Comparison of ENCODE assay signal across 17 mouse cellular contexts in the genomic region with DNA sequence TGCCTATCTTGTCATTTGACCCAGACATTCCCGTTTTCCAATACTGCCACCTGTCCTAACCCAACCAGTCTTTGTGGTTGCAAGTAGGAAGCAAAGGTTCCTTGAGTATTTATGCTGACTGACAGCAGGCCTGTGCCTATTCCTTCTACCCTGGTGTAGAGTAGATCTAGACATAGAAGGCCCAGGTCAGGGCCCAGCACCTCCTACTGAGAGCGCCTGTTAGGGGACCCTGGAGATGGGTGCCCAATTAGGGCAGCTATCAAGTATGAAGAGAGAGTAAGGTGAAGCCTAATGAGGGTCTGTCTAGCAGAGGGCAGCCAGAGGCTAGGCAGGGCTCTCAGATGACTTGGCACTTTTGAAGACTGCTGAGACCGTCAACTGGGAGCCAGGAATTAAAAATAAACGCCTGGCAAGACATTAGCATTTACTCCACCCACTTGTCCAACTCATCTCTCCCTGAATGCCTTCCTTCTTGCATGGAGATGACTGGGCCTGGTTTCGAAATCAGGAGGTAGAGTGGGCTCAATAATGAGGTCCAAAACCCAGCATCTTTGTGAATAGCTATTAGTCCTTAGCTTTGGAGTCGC. TPM values are rescaled to one million over a fixed set of nuclear protein-coding genes. Genes with fewer than 3 reads are reported as not detected.
A peak's percentile ranks its signal among the peaks of the same experiment; 100 is the strongest.
DNase-seq lines count a peak whose midpoint lies in the region; ATAC-seq lines count a peak whose summit lies in the region.
"Had no signal": no experiment of that assay in that cellular context is flagged by ENCODE, and none has a peak within 500 bp of the region (broad histone marks: within the 10 kb centered on the region; RNA-seq: fewer than 3 reads in every experiment).

No protein-coding gene starts in this region.

- H3K4me1 ChIP-seq in forebrain, embryonic 15.5 days, result peaks cover 58% of the 10 kb centered on the region
- peaks cover 10% of the 10 kb centered on the region; the same call in 1 of the 2 replicates for H3K4me1 ChIP-seq in forebrain, embryonic 11.5 days (replicated peaks; ENCODE audit: control insufficient read depth, insufficient read depth, low read length)
- peaks cover 56% of the 10 kb centered on the region for H3K4me1 ChIP-seq in hindbrain, embryonic 13.5 days (replicated peaks)
- peaks cover 34% of the 10 kb centered on the region for H3K4me1 ChIP-seq in hindbrain, embryonic 10.5 days (replicated peaks)
- peaks cover 42% of the 10 kb centered on the region for H3K4me1 ChIP-seq in heart, embryonic 16.5 days (ENCODE audit: control insufficient read depth, insufficient read depth, low read length)

- H3K4me3 ChIP-seq in forebrain, embryonic 15.5 days, result no peak overlapping the region
- no peak overlapping the region for H3K4me3 ChIP-seq in forebrain, embryonic 11.5 days (ENCODE audit: low read depth, low read length)
- H3K4me3 ChIP-seq in hindbrain, embryonic 13.5 days, result no peak overlapping the region
- no peak overlapping the region for H3K4me3 ChIP-seq in hindbrain, embryonic 10.5 days
- no peak overlapping the region for H3K4me3 ChIP-seq in heart, embryonic 16.5 days (ENCODE audit: low read length)
- H3K4me3 ChIP-seq: limb, embryonic 10.5 days; megakaryocyte, embryonic 14.5 days had no signal

- H3K9me3 ChIP-seq in forebrain, embryonic 15.5 days, result no peaks in the 10 kb centered on the region
- H3K9me3 ChIP-seq in forebrain, embryonic 11.5 days (ENCODE audit: control insufficient read depth, low read length), result no peaks in the 10 kb centered on the region
- H3K9me3 ChIP-seq in hindbrain, embryonic 13.5 days, result no peaks in the 10 kb centered on the region
- H3K9me3 ChIP-seq in hindbrain, embryonic 10.5 days, result no peaks in the 10 kb centered on the region
- H3K9me3 ChIP-seq in heart, embryonic 16.5 days (replicated peaks; ENCODE audit: control insufficient read depth, low read length), result no peaks in the 10 kb centered on the region
- H3K9me3 ChIP-seq: embryonic facial prominence, embryonic 12.5 days; limb, embryonic 10.5 days; megakaryocyte, embryonic 14.5 days had no signal

- ATAC-seq in forebrain, embryonic 15.5 days (replicated peaks), result no peak
- ATAC-seq in forebrain, embryonic 11.5 days (replicated peaks; ENCODE audit: low FRiP score), result no peak
- ATAC-seq in hindbrain, embryonic 13.5 days (ENCODE audit: low FRiP score), result no peak
- no peak for ATAC-seq in heart, embryonic 16.5 days (replicated peaks; ENCODE audit: extremely low read depth, insufficient read depth, low FRiP score)
- ATAC-seq: forebrain, embryonic 16.5 days; inflammation-experienced regulatory T-cells, adult 6 months had no signal

- no peak overlapping the region for H3K27ac ChIP-seq in forebrain, embryonic 15.5 days (replicated peaks)
- H3K27ac ChIP-seq in forebrain, embryonic 11.5 days (ENCODE audit: low read depth, low read length), result no peak overlapping the region
- H3K27ac ChIP-seq in hindbrain, embryonic 13.5 days, result peak overlapping the region; percentile 91; the same call in 1 of the 2 replicates
- no peak overlapping the region for H3K27ac ChIP-seq in hindbrain, embryonic 10.5 days
- peak overlapping the region; percentile 93 for H3K27ac ChIP-seq in heart, embryonic 16.5 days (ENCODE audit: low read length)
- H3K27ac ChIP-seq: embryonic facial prominence, embryonic 12.5 days; limb, embryonic 10.5 days had no signal

- H3K36me3 ChIP-seq in forebrain, embryonic 15.5 days, result no peaks in the 10 kb centered on the region
- H3K36me3 ChIP-seq in forebrain, embryonic 11.5 days (ENCODE audit: control insufficient read depth, insufficient read depth, low read length), result no peaks in the 10 kb centered on the region
- peaks cover 8% of the 10 kb centered on the region for H3K36me3 ChIP-seq in hindbrain, embryonic 13.5 days
- H3K36me3 ChIP-seq in hindbrain, embryonic 10.5 days, result no peaks in the 10 kb centered on the region
- H3K36me3 ChIP-seq in heart, embryonic 16.5 days (ENCODE audit: control insufficient read depth, insufficient read depth), result peaks cover 2% of the 10 kb centered on the region; the same call in 1 of the 2 replicates
- H3K36me3 ChIP-seq: embryonic facial prominence, embryonic 12.5 days; limb, embryonic 10.5 days had no signal

- 0 out of 2 replicates have a peak overlapping the region, but pooled peaks have one; percentile 70 for H3K4me2 ChIP-seq in forebrain, embryonic 15.5 days (replicated peaks)
- H3K4me2 ChIP-seq in forebrain, embryonic 11.5 days (ENCODE audit: low read depth, low read length, severe bottlenecking), result no peak overlapping the region
- peak overlapping the region; percentile 75 for H3K4me2 ChIP-seq in hindbrain, embryonic 13.5 days
- H3K4me2 ChIP-seq in heart, embryonic 16.5 days (ENCODE audit: low read depth, low read length), result no peak overlapping the region
- H3K4me2 ChIP-seq: embryonic facial prominence, embryonic 12.5 days had no signal

- no peak overlapping the region for H3K9ac ChIP-seq in forebrain, embryonic 15.5 days (replicated peaks)
- no peak overlapping the region for H3K9ac ChIP-seq in forebrain, embryonic 11.5 days (ENCODE audit: low read length)
- no peak overlapping the region for H3K9ac ChIP-seq in hindbrain, embryonic 13.5 days
- no peak overlapping the region for H3K9ac ChIP-seq in heart, embryonic 16.5 days (ENCODE audit: low read length)
- H3K9ac ChIP-seq: embryonic facial prominence, embryonic 12.5 days had no signal

- no peaks in the 10 kb centered on the region for H3K27me3 ChIP-seq in forebrain, embryonic 15.5 days
- H3K27me3 ChIP-seq in forebrain, embryonic 11.5 days (ENCODE audit: control insufficient read depth, insufficient read depth, low read length), result peaks cover 16% of the 10 kb centered on the region
- H3K27me3 ChIP-seq in hindbrain, embryonic 13.5 days, result peaks cover 36% of the 10 kb centered on the region
- H3K27me3 ChIP-seq in hindbrain, embryonic 10.5 days (ENCODE audit: insufficient read depth, poor library complexity, severe bottlenecking), result peaks cover 64% of the 10 kb centered on the region
- H3K27me3 ChIP-seq in heart, embryonic 16.5 days (ENCODE audit: control insufficient read depth, insufficient read depth, low read length), result peaks cover 15% of the 10 kb centered on the region

- DNase-seq in forebrain, embryonic 11.5 days (ENCODE audit: low spot score), result no peak
- no peak for DNase-seq in hindbrain, embryonic 10.5 days (ENCODE audit: low spot score)
- peak; percentile 33 for DNase-seq in NIH3T3 (ENCODE audit: low read depth)
- DNase-seq in B cell, adult 2 months, result no peak
- DNase-seq in kidney, postnatal 10 days, result no peak
- DNase-seq: kidney, postnatal 14 days; thymus, adult 2 months had no signal

- 77% methylated on average over 6 of the region's 6 CpGs for WGBS in forebrain, embryonic 15.5 days
- 78% methylated on average over 6 of the region's 6 CpGs for WGBS in forebrain, embryonic 11.5 days
- 78% methylated on average over 6 of the region's 6 CpGs for WGBS in hindbrain, embryonic 13.5 days
- 76% methylated on average over 6 of the region's 6 CpGs for WGBS in hindbrain, embryonic 10.5 days
- WGBS in heart, embryonic 16.5 days, result 68% methylated on average over 6 of the region's 6 CpGs

RNA-seq across cellular contexts. Expression of a gene that starts 1.0 kb away (rescaled TPM):
- polyA plus RNA-seq in forebrain, embryonic 15.5 days (2015; fragmentation: Nextera tagmentation; extraction: Ambion mirVana), result 5.8 and 6.3 TPM in 2 replicates
- polyA plus RNA-seq in forebrain, embryonic 11.5 days (2014; fragmentation: Nextera tagmentation; extraction: Ambion mirVana), result 0.47 and 0.55 TPM in 2 replicates
- 6.4 and 6.7 TPM in 2 replicates for polyA plus RNA-seq in hindbrain, embryonic 13.5 days (2015; fragmentation: Nextera tagmentation; extraction: Ambion mirVana)
- 0.47 TPM in 1 of 2 replicates, not detected in the other for polyA plus RNA-seq in hindbrain, embryonic 10.5 days (2016; fragmentation: Nextera tagmentation; extraction: Ambion mirVana)
- polyA plus RNA-seq in heart, embryonic 16.5 days (2015; fragmentation: Nextera tagmentation; extraction: Ambion mirVana), result 7.1 and 12.4 TPM in 2 replicates
- polyA plus RNA-seq: inflammation-experienced regulatory T-cells, adult 6 months; limb, embryonic 10.5 days; liver, embryonic 16.5 days had no signal

RNA-seq across cellular contexts. Expression of a gene that starts 22.7 kb away (rescaled TPM):
- 45.2 and 46.7 TPM in 2 replicates for polyA plus RNA-seq in forebrain, embryonic 15.5 days (2015; fragmentation: Nextera tagmentation; extraction: Ambion mirVana)
- polyA plus RNA-seq in forebrain, embryonic 11.5 days (2014; fragmentation: Nextera tagmentation; extraction: Ambion mirVana), result 13.6 and 13.9 TPM in 2 replicates
- polyA plus RNA-seq in hindbrain, embryonic 13.5 days (2015; fragmentation: Nextera tagmentation; extraction: Ambion mirVana), result 50.0 and 53.9 TPM in 2 replicates
- polyA plus RNA-seq in hindbrain, embryonic 10.5 days (2016; fragmentation: Nextera tagmentation; extraction: Ambion mirVana), result 5.4 and 15.5 TPM in 2 replicates
- 0.07 and 0.11 TPM in 2 replicates for polyA plus RNA-seq in heart, embryonic 16.5 days (2015; fragmentation: Nextera tagmentation; extraction: Ambion mirVana)
- polyA plus RNA-seq: spleen, adult 2 months had no signal

RNA-seq across cellular contexts. Expression of a gene that starts 29.2 kb away (rescaled TPM):
- polyA plus RNA-seq in forebrain, embryonic 15.5 days (2015; fragmentation: Nextera tagmentation; extraction: Ambion mirVana), result 512 and 520 TPM in 2 replicates
- 443 and 478 TPM in 2 replicates for polyA plus RNA-seq in forebrain, embryonic 11.5 days (2014; fragmentation: Nextera tagmentation; extraction: Ambion mirVana)
- 444 TPM in 2 replicates for polyA plus RNA-seq in hindbrain, embryonic 13.5 days (2015; fragmentation: Nextera tagmentation; extraction: Ambion mirVana)
- polyA plus RNA-seq in hindbrain, embryonic 10.5 days (2016; fragmentation: Nextera tagmentation; extraction: Ambion mirVana), result 324 and 415 TPM in 2 replicates
- polyA plus RNA-seq in heart, embryonic 16.5 days (2015; fragmentation: Nextera tagmentation; extraction: Ambion mirVana), result 135 and 154 TPM in 2 replicates

RNA-seq across cellular contexts. Expression of a gene that starts 44.8 kb away (rescaled TPM):
- polyA plus RNA-seq in forebrain, embryonic 15.5 days (2015; fragmentation: Nextera tagmentation; extraction: Ambion mirVana), result not detected in 2 replicates
- not detected in 2 replicates for polyA plus RNA-seq in forebrain, embryonic 11.5 days (2014; fragmentation: Nextera tagmentation; extraction: Ambion mirVana)
- polyA plus RNA-seq in hindbrain, embryonic 13.5 days (2015; fragmentation: Nextera tagmentation; extraction: Ambion mirVana), result not detected in 2 replicates
- polyA plus RNA-seq in hindbrain, embryonic 10.5 days (2016; fragmentation: Nextera tagmentation; extraction: Ambion mirVana), result not detected in 2 replicates
- 0.07 TPM in 1 of 2 replicates, not detected in the other for polyA plus RNA-seq in heart, embryonic 16.5 days (2015; fragmentation: Nextera tagmentation; extraction: Ambion mirVana)
- polyA plus RNA-seq: embryonic facial prominence, embryonic 12.5 days; forebrain, embryonic 16.5 days; limb, embryonic 10.5 days had no signal

RNA-seq across cellular contexts. Expression of a gene that starts 55.2 kb away (rescaled TPM):
- polyA plus RNA-seq in forebrain, embryonic 15.5 days (2015; fragmentation: Nextera tagmentation; extraction: Ambion mirVana), result 0.06 TPM in 1 of 2 replicates, not detected in the other
- polyA plus RNA-seq in forebrain, embryonic 11.5 days (2014; fragmentation: Nextera tagmentation; extraction: Ambion mirVana), result 0.12 TPM in 1 of 2 replicates, not detected in the other
- 0.19 and 0.25 TPM in 2 replicates for polyA plus RNA-seq in hindbrain, embryonic 13.5 days (2015; fragmentation: Nextera tagmentation; extraction: Ambion mirVana)
- 0.07 TPM in 1 of 2 replicates, not detected in the other for polyA plus RNA-seq in hindbrain, embryonic 10.5 days (2016; fragmentation: Nextera tagmentation; extraction: Ambion mirVana)
- polyA plus RNA-seq in heart, embryonic 16.5 days (2015; fragmentation: Nextera tagmentation; extraction: Ambion mirVana), result 0.05 and 0.27 TPM in 2 replicates

Comparison
In these comparisons a context has a peak if more than half of its experiments do, and no peak if none do; other contexts are left out.
1. H3K27ac ChIP-seq: peak in hindbrain, embryonic 13.5 days (single experiment) and heart, embryonic 16.5 days (single experiment); none in forebrain, embryonic 15.5 days (single experiment), forebrain, embryonic 11.5 days (single experiment) and hindbrain, embryonic 10.5 days (single experiment).
2. H3K4me2 ChIP-seq: peak in forebrain, embryonic 15.5 days (single experiment) and hindbrain, embryonic 13.5 days (single experiment); none in forebrain, embryonic 11.5 days (single experiment) and heart, embryonic 16.5 days (single experiment).